Comparison of ENCODE assay signal across 22 mouse cellular contexts in genomic region chr14:36499323-36499722, GRCm38 (mm10).
DNase-seq lines count a peak whose midpoint lies in the region; ATAC-seq and TF ChIP-seq lines count a peak whose summit lies in the region.
"Had no signal": no experiment of that assay in that cellular context is flagged by ENCODE, and none has a peak within 500 bp of the region (broad histone marks: within the 10 kb centered on the region; RNA-seq: fewer than 3 reads in every experiment).

No protein-coding gene starts in this region.

- peak; percentile 18 for DNase-seq in 416B (ENCODE audit: low read depth)
- DNase-seq in CH12.LX (ENCODE audit: extremely low read depth), result peak; percentile 24
- no peak for DNase-seq in stomach, postnatal 0 days (ENCODE audit: low spot score)
- DNase-seq: adrenal gland, adult 8-10 months; adrenal gland, postnatal 14 days; adrenal gland, postnatal 36 days; cerebellum, adult 11-12 months; cerebellum, adult 2 months; cerebellum, adult 9-10 months; cerebellum, postnatal 10 days; cerebellum, postnatal 25 days; forebrain, postnatal 0 days had no signal

- no peak for TF ChIP-seq EP300 in CH12.LX (IDR thresholded peaks at IDR 0.05; ENCODE audit: low read length)
- TF ChIP-seq EP300 in stomach, postnatal 0 days (optimal IDR thresholded peaks at IDR 0.05), result no peak

- no peak for TF ChIP-seq RAD21 in CH12.LX (IDR thresholded peaks at IDR 0.05; ENCODE audit: low read depth, low read length)

- peaks cover 3 to 6% of the 10 kb centered on the region in 2 experiments; a peak in 2 of 4 replicates for H3K4me1 ChIP-seq in CH12.LX (ENCODE audit: control insufficient read depth in 1 of 2, insufficient read depth in 2 of 2)
- no peaks in the 10 kb centered on the region for H3K4me1 ChIP-seq in stomach, postnatal 0 days (replicated peaks; ENCODE audit: control insufficient read depth, insufficient read depth)
- H3K4me1 ChIP-seq in hindbrain, embryonic 13.5 days (replicated peaks), result no peaks in the 10 kb centered on the region
- H3K4me1 ChIP-seq: embryonic facial prominence, embryonic 10.5 days; embryonic facial prominence, embryonic 12.5 days; forebrain, embryonic 13.5 days; forebrain, embryonic 15.5 days had no signal

- H3K27ac ChIP-seq in CH12.LX (ENCODE audit: insufficient read depth, low read depth), result no peak overlapping the region
- no peak overlapping the region for H3K27ac ChIP-seq in stomach, postnatal 0 days (replicated peaks)
- no peak overlapping the region for H3K27ac ChIP-seq in hindbrain, embryonic 13.5 days
- H3K27ac ChIP-seq: embryonic facial prominence, embryonic 10.5 days; embryonic facial prominence, embryonic 12.5 days; forebrain, embryonic 13.5 days; forebrain, embryonic 15.5 days had no signal

- dilution Hi-C loops in CH12.LX (cut with MboI; ENCODE audit: extremely low pct_ligation_motif_present, extremely low pct_unique_long_range_greater_than_20kb, low sequenced_read_pairs), result no loop called here

- H3K9me3 ChIP-seq in CH12.LX (replicated peaks; ENCODE audit: low read length), result no peaks in the 10 kb centered on the region
- no peaks in the 10 kb centered on the region for H3K9me3 ChIP-seq in stomach, postnatal 0 days (ENCODE audit: control insufficient read depth, low read length)
- H3K9me3 ChIP-seq in hindbrain, embryonic 13.5 days, result no peaks in the 10 kb centered on the region
- H3K9me3 ChIP-seq: embryonic facial prominence, embryonic 10.5 days; embryonic facial prominence, embryonic 12.5 days; forebrain, embryonic 13.5 days; forebrain, embryonic 15.5 days had no signal

- WGBS in stomach, postnatal 0 days, result 73% methylated on average over 2 of the region's 2 CpGs
- 89% methylated on average over 2 of the region's 2 CpGs for WGBS in hindbrain, embryonic 13.5 days

- H3K4me3 ChIP-seq in CH12.LX (replicated peaks in 1 of 3; ENCODE audit: low read depth in 2 of 3, low read length in 2 of 3, poor library complexity in 1 of 3) (no peak overlapping the region), myocyte (no peak overlapping the region)
- H3K4me3 ChIP-seq in stomach, postnatal 0 days (ENCODE audit: low read depth, low read length), result no peak overlapping the region
- H3K4me3 ChIP-seq in hindbrain, embryonic 13.5 days, result no peak overlapping the region
- H3K4me3 ChIP-seq: embryonic facial prominence, embryonic 10.5 days; embryonic facial prominence, embryonic 12.5 days; forebrain, embryonic 13.5 days; forebrain, embryonic 15.5 days had no signal

- TF ChIP-seq CTCF in CH12.LX (conservative IDR thresholded peaks at IDR 0.05 in 1 of 2, IDR thresholded peaks at IDR 0.05 in 1 of 2; ENCODE audit: low read depth in 2 of 2, low read length in 2 of 2), result no peak
- no peak for TF ChIP-seq CTCF in stomach, postnatal 0 days (IDR thresholded peaks at IDR 0.05; ENCODE audit: low read depth)

- TF ChIP-seq POLR2A in CH12.LX (IDR thresholded peaks at IDR 0.05; ENCODE audit: low read depth, low read length), result no peak
- TF ChIP-seq POLR2A in myocyte (IDR thresholded peaks at IDR 0.05; ENCODE audit: insufficient read length, low read depth), result no peak

- H3ac ChIP-seq in myocyte (ENCODE audit: control insufficient read depth, insufficient read length), result no peak overlapping the region

- no peak for ATAC-seq in stomach, postnatal 0 days (ENCODE audit: low FRiP score, low TSS enrichment)
- no peak for ATAC-seq in inflammation-experienced regulatory T-cells, adult 6 months
- no peak for ATAC-seq in hindbrain, embryonic 13.5 days (ENCODE audit: low FRiP score)
- ATAC-seq: activated CD4-positive, CD25-positive, alpha-beta regulatory T cell, adult 4 months; CD4-positive, CD25-positive, alpha-beta regulatory T cell, adult 4 months; forebrain, embryonic 13.5 days; forebrain, embryonic 15.5 days; forebrain, postnatal 0 days; Patski had no signal

- H3K36me3 ChIP-seq in CH12.LX (replicated peaks in 1 of 2; ENCODE audit: control insufficient read depth in 1 of 2, insufficient read depth in 1 of 2, low read length in 1 of 2), result no peaks in the 10 kb centered on the region
- no peaks in the 10 kb centered on the region for H3K36me3 ChIP-seq in myocyte (ENCODE audit: control insufficient read depth, insufficient read depth)
- H3K36me3 ChIP-seq in stomach, postnatal 0 days (ENCODE audit: control insufficient read depth, insufficient read depth, low read length), result no peaks in the 10 kb centered on the region
- H3K36me3 ChIP-seq in hindbrain, embryonic 13.5 days, result no peaks in the 10 kb centered on the region
- H3K36me3 ChIP-seq: embryonic facial prominence, embryonic 10.5 days; embryonic facial prominence, embryonic 12.5 days; forebrain, embryonic 15.5 days had no signal

- H3K4me2 ChIP-seq in CH12.LX (ENCODE audit: insufficient read depth, low read depth, poor library complexity, severe bottlenecking) (peak overlapping the region; percentile 36; the same call in 1 of the 2 replicates), myocyte (ENCODE audit: low read depth) (peak overlapping the region; percentile 26)
- no peak overlapping the region for H3K4me2 ChIP-seq in stomach, postnatal 0 days (replicated peaks; ENCODE audit: low read depth)
- no peak overlapping the region for H3K4me2 ChIP-seq in hindbrain, embryonic 13.5 days
- H3K4me2 ChIP-seq: embryonic facial prominence, embryonic 12.5 days; forebrain, embryonic 13.5 days; forebrain, embryonic 15.5 days had no signal

- in situ Hi-C loops in CH12.LX (cut with MboI; ENCODE audit: low pct_ligation_motif_present, low pct_unique_long_range_greater_than_20kb, low sequenced_read_pairs), result no loop called here

- no peaks in the 10 kb centered on the region for H3K79me2 ChIP-seq in CH12.LX (replicated peaks; ENCODE audit: control insufficient read depth, extremely low read depth, insufficient read depth, poor library complexity, severe bottlenecking)
- H3K79me2 ChIP-seq in myocyte (ENCODE audit: control insufficient read depth, insufficient read depth), result no peaks in the 10 kb centered on the region

- no peak overlapping the region for H3K9ac ChIP-seq in CH12.LX (ENCODE audit: insufficient read depth, low read depth)
- no peak overlapping the region for H3K9ac ChIP-seq in stomach, postnatal 0 days (ENCODE audit: low read length)
- no peak overlapping the region for H3K9ac ChIP-seq in hindbrain, embryonic 13.5 days
- H3K9ac ChIP-seq: embryonic facial prominence, embryonic 12.5 days; forebrain, embryonic 13.5 days; forebrain, embryonic 15.5 days; forebrain, postnatal 0 days had no signal

- H3K27me3 ChIP-seq in CH12.LX (replicated peaks), result no peaks in the 10 kb centered on the region
- H3K27me3 ChIP-seq in myocyte (ENCODE audit: control insufficient read depth, insufficient read depth, insufficient read length), result no peaks in the 10 kb centered on the region
- no peaks in the 10 kb centered on the region for H3K27me3 ChIP-seq in stomach, postnatal 0 days (ENCODE audit: control insufficient read depth, insufficient read depth, low read length)
- H3K27me3 ChIP-seq in hindbrain, embryonic 13.5 days, result no peaks in the 10 kb centered on the region
- H3K27me3 ChIP-seq: embryonic facial prominence, embryonic 12.5 days; forebrain, embryonic 13.5 days; forebrain, embryonic 15.5 days; Patski had no signal

TF ChIP-seq in CH12.LX, 34 proteins besides CTCF, POLR2A, EP300 and RAD21:
- TF ChIP-seq MEF2A (IDR thresholded peaks at IDR 0.05; ENCODE audit: borderline replicate concordance, low read depth, low read length) (no peak), ZC3H11A (IDR thresholded peaks at IDR 0.05; ENCODE audit: low read depth, low read length) (no peak), ETS1 (conservative IDR thresholded peaks at IDR 0.05; ENCODE audit: low read depth, low read length) (no peak), MAX (IDR thresholded peaks at IDR 0.05; ENCODE audit: low read length) (no peak), NELFE (IDR thresholded peaks at IDR 0.05; ENCODE audit: low read depth, low read length) (no peak)

TF ChIP-seq in myocyte, 11 proteins besides CTCF, POLR2A, EP300 and RAD21:
- TF ChIP-seq USF1 (IDR thresholded peaks at IDR 0.05; ENCODE audit: low read depth) (no peak), MAX (IDR thresholded peaks at IDR 0.05; ENCODE audit: low read depth) (no peak), E2F4 (IDR thresholded peaks at IDR 0.05; ENCODE audit: insufficient read depth) (no peak), REST (IDR thresholded peaks at IDR 0.05; ENCODE audit: insufficient read depth, insufficient read length) (no peak), SRF (IDR thresholded peaks at IDR 0.05; ENCODE audit: control insufficient read depth, insufficient read length, low read depth) (no peak), TCF12 (IDR thresholded peaks at IDR 0.05; ENCODE audit: insufficient read depth, poor library complexity, severe bottlenecking) (no peak), CEBPB (IDR thresholded peaks at IDR 0.05; ENCODE audit: insufficient read depth, poor library complexity, severe bottlenecking) (peak; percentile 91)

Comparison
In these comparisons a context has a peak if more than half of its experiments do, and no peak if none do; other contexts are left out.
1. H3K4me2 ChIP-seq: peak in CH12.LX (single experiment) and myocyte (single experiment); none in stomach, postnatal 0 days (single experiment) and hindbrain, embryonic 13.5 days (single experiment).